Mouse (Mus musculus) hindbrain, embryonic 11.5 days (tissue): ENCODE results near the gene Theg. TPM values are rescaled to one million over a fixed set of nuclear protein-coding genes. Genes with fewer than 3 reads are reported as not detected.

Experiments
- ATAC-seq: fragments of 200-750 bp; cut with Nextera tagmentation; 2 replicates; pipeline ENCODE4 v1.8.0; 2017; ENCODE audit warnings: mild to moderate bottlenecking, moderate TSS enrichment, moderate library complexity; ENCODE audit not compliant: low FRiP score
- DNase-seq: peaks from one replicate; pipeline ENCODE4 v3.0.0-alpha.2; 2015; ENCODE audit warnings: low spot score
- H3K27ac ChIP-seq: fragments of 300-500 bp; sonication (generic); 2 replicates; pipeline ENCODE4 v1.5.1; 2014; ENCODE audit warnings: mild to moderate bottlenecking, low read depth, low read length
- H3K27me3 ChIP-seq: fragments of 300-500 bp; sonication (generic); 2 replicates; pipeline ENCODE4 v1.6.1; 2014; ENCODE audit warnings: mild to moderate bottlenecking, low read length, moderate library complexity, mixed read lengths; ENCODE audit not compliant: control insufficient read depth, insufficient read depth
- H3K36me3 ChIP-seq: fragments of 300-500 bp; sonication (generic); 2 replicates; pipeline ENCODE4 v1.6.1; 2014; ENCODE audit warnings: mild to moderate bottlenecking, low read length, moderate library complexity, mixed read lengths; ENCODE audit not compliant: control insufficient read depth, insufficient read depth
- H3K4me1 ChIP-seq: fragments of 300-500 bp; sonication (generic); replicated peaks from 2 replicates; pipeline ENCODE4 v1.6.1; 2014; ENCODE audit warnings: low read length, mixed read lengths; ENCODE audit not compliant: control insufficient read depth, insufficient read depth
- H3K4me2 ChIP-seq: fragments of 300-500 bp; sonication (generic); replicated peaks from 2 replicates; pipeline ENCODE4 v1.6.1; 2014; ENCODE audit warnings: mild to moderate bottlenecking, low read depth, low read length
- H3K4me3 ChIP-seq: fragments of 300-500 bp; sonication (generic); 2 replicates; pipeline ENCODE4 v1.5.1; 2014; ENCODE audit warnings: low read depth, low read length
- H3K9ac ChIP-seq: fragments of 300-500 bp; sonication (generic); 2 replicates; pipeline ENCODE4 v1.6.1; 2014; ENCODE audit warnings: low read depth, low read length
- H3K9me3 ChIP-seq: fragments of 300-500 bp; sonication (generic); 2 replicates; pipeline ENCODE4 v1.6.1; 2016; ENCODE audit warnings: low read length; ENCODE audit not compliant: control insufficient read depth
- WGBS: fragments of 180-500 bp; shearing (Covaris S2); extraction: QIAGEN DNeasy Blood & Tissue Kit; methylation state at CpG from one replicate; pipeline ENCODE4 v1.1.7; 2014; 5-methylcytosine and 5-hydroxymethylcytosine counted together
- polyA plus RNA-seq: library from polyadenylated mRNA; unstranded; fragments of >200 nt; fragmentation: Nextera tagmentation; extraction: Ambion mirVana; gene quantifications from 2 replicates; pipeline ENCODE4 v1.2.1, GENCODE M21; 2014

Theg gene
- polyA plus RNA-seq, 1 experiment from 2014 or later = not detected

GRCm38 (mm10) chr10:79606537-79606936 lies 19.4 kb upstream of the Theg start:
- Histone ChIP-seq H3K4me3 (no peak overlapping the region), H3K4me2 (no peak overlapping the region), H3K9me3 (no peaks in the 10 kb centered on the region), H3K9ac (no peak overlapping the region), H3K27me3 (peaks cover 2% of the 10 kb centered on the region; the same call in 1 of the 2 replicates), H3K27ac (no peak overlapping the region), H3K4me1 (no peaks in the 10 kb centered on the region), H3K36me3 (no peaks in the 10 kb centered on the region)
- DNase-seq = no peak
- no peak for ATAC-seq
- WGBS = 75% methylated on average over 4 of the region's 4 CpGs

- no peaks in the 10 kb centered on the region for H3K36me3 ChIP-seq
- no peak overlapping the region for H3K4me2 ChIP-seq
- 70% methylated on average over 4 of the region's 4 CpGs for WGBS
- ATAC-seq = no peak
- H3K27ac ChIP-seq = no peak overlapping the region
- no peak overlapping the region for H3K9ac ChIP-seq
- no peaks in the 10 kb centered on the region for H3K4me1 ChIP-seq
- H3K27me3 ChIP-seq = 0 out of 2 replicates have a peak, but pooled peaks cover 4% of the 10 kb centered on the region
- no peaks in the 10 kb centered on the region for H3K9me3 ChIP-seq
- no peak for DNase-seq
- H3K4me3 ChIP-seq = no peak overlapping the region
Observed at GRCm38 (mm10) chr10:79597936-79598230, 10.8 kb upstream of the Theg start.

GRCm38 (mm10) chr10:79597051-79597935 lies 10.2 kb upstream of the Theg start:
- H3K4me1 ChIP-seq = no peaks in the 10 kb centered on the region
- 0 out of 2 replicates have a peak, but pooled peaks cover 4% of the 10 kb centered on the region for H3K27me3 ChIP-seq
- H3K9ac ChIP-seq = no peak overlapping the region
- no peak overlapping the region for H3K4me3 ChIP-seq
- ATAC-seq (no peak), DNase-seq (no peak)
- no peaks in the 10 kb centered on the region for H3K36me3 ChIP-seq
- WGBS = 43% methylated on average over 13 of the region's 13 CpGs
- H3K9me3 ChIP-seq = no peaks in the 10 kb centered on the region
- no peak overlapping the region for H3K27ac ChIP-seq
- H3K4me2 ChIP-seq = no peak overlapping the region

GRCm38 (mm10) chr10:79595590-79595929 lies 8.4 kb upstream of the Theg start:
- H3K4me3 ChIP-seq = no peak overlapping the region
- H3K27ac ChIP-seq = no peak overlapping the region
- no peaks in the 10 kb centered on the region for H3K9me3 ChIP-seq
- ATAC-seq (peak; percentile 47; the same call in 1 of the 2 replicates), DNase-seq (no peak)
- 64% methylated on average over 8 of the region's 8 CpGs for WGBS
- no peaks in the 10 kb centered on the region for H3K36me3 ChIP-seq
- H3K4me2 ChIP-seq = no peak overlapping the region
- H3K9ac ChIP-seq = no peak overlapping the region
- no peaks in the 10 kb centered on the region for H3K4me1 ChIP-seq
- 0 out of 2 replicates have a peak, but pooled peaks cover 4% of the 10 kb centered on the region for H3K27me3 ChIP-seq

- WGBS = 18% methylated on average over 17 of the region's 17 CpGs
- H3K4me2 ChIP-seq = no peak overlapping the region
- H3K9ac ChIP-seq = no peak overlapping the region
Observed at GRCm38 (mm10) chr10:79594872-79595589, 7.9 kb upstream of the Theg start.

GRCm38 (mm10) chr10:79594111-79594510 lies 7.0 kb upstream of the Theg start:
- H3K9ac ChIP-seq = no peak overlapping the region
- H3K27me3 ChIP-seq = 0 out of 2 replicates have a peak, but pooled peaks cover 4% of the 10 kb centered on the region
- no peak overlapping the region for H3K27ac ChIP-seq
- no peaks in the 10 kb centered on the region for H3K9me3 ChIP-seq
- no peaks in the 10 kb centered on the region for H3K4me1 ChIP-seq
- WGBS = 58% methylated on average over 6 of the region's 6 CpGs
- ATAC-seq (no peak), DNase-seq (no peak)
- no peak overlapping the region for H3K4me2 ChIP-seq
- H3K36me3 ChIP-seq = no peaks in the 10 kb centered on the region
- H3K4me3 ChIP-seq = no peak overlapping the region

More at GRCm38 (mm10) chr10:79594872-79595589, 7.9 kb upstream of the Theg start:
- Histone ChIP-seq H3K4me3 (no peak overlapping the region), H3K27me3 (0 out of 2 replicates have a peak, but pooled peaks cover 4% of the 10 kb centered on the region), H3K9me3 (no peaks in the 10 kb centered on the region), H3K4me1 (no peaks in the 10 kb centered on the region), H3K36me3 (no peaks in the 10 kb centered on the region), H3K27ac (no peak overlapping the region)
- peak; percentile 92 for ATAC-seq
- DNase-seq = peak; percentile 83

- WGBS = 93% methylated on average over 1 of the region's 1 CpGs
- Histone ChIP-seq H3K4me3 (no peak overlapping the region), H3K4me1 (no peaks in the 10 kb centered on the region), H3K9ac (no peak overlapping the region), H3K27me3 (0 out of 2 replicates have a peak, but pooled peaks cover 4% of the 10 kb centered on the region), H3K9me3 (no peaks in the 10 kb centered on the region), H3K27ac (no peak overlapping the region), H3K36me3 (no peaks in the 10 kb centered on the region), H3K4me2 (no peak overlapping the region)
- ATAC-seq (no peak), DNase-seq (no peak)
Observed at GRCm38 (mm10) chr10:79590702-79591101, 3.6 kb upstream of the Theg start.

- Histone ChIP-seq H3K36me3 (no peaks in the 10 kb centered on the region), H3K4me3 (no peak overlapping the region), H3K27ac (no peak overlapping the region), H3K4me1 (no peaks in the 10 kb centered on the region), H3K9ac (no peak overlapping the region), H3K4me2 (no peak overlapping the region), H3K27me3 (no peaks in the 10 kb centered on the region), H3K9me3 (no peaks in the 10 kb centered on the region)
- 66% methylated on average over 4 of the region's 4 CpGs for WGBS
- ATAC-seq = no peak
- DNase-seq = no peak
Observed at GRCm38 (mm10) chr10:79587752-79588126, 608 bp upstream of the Theg start.
